Mouse (Mus musculus) urinary bladder, adult 2 months (tissue): ENCODE measurements around the gene AB124611. TPM values are rescaled to one million over a fixed set of nuclear protein-coding genes. Genes with fewer than 3 reads are reported as not detected.
"Not testable (repeated sequence)": the region's sequence is repeated elsewhere in the genome, so short reads cannot be mapped to it uniquely, and the experiment has no call there.

Experiments
- DNase-seq: peaks from one replicate; pipeline ENCODE4 v3.0.0; 2022; ENCODE audit warnings: low spot score
- polyA plus RNA-seq: library from polyadenylated mRNA; depleted of rRNA; stranded (reverse); fragments of >200 nt; gene quantifications from 2 replicates; pipeline ENCODE4 v1.2.3, GENCODE M21; 2012; rRNA removed

The AB124611 gene
- 5.5 and 5.7 TPM in 2 replicates for polyA plus RNA-seq

DNA sequence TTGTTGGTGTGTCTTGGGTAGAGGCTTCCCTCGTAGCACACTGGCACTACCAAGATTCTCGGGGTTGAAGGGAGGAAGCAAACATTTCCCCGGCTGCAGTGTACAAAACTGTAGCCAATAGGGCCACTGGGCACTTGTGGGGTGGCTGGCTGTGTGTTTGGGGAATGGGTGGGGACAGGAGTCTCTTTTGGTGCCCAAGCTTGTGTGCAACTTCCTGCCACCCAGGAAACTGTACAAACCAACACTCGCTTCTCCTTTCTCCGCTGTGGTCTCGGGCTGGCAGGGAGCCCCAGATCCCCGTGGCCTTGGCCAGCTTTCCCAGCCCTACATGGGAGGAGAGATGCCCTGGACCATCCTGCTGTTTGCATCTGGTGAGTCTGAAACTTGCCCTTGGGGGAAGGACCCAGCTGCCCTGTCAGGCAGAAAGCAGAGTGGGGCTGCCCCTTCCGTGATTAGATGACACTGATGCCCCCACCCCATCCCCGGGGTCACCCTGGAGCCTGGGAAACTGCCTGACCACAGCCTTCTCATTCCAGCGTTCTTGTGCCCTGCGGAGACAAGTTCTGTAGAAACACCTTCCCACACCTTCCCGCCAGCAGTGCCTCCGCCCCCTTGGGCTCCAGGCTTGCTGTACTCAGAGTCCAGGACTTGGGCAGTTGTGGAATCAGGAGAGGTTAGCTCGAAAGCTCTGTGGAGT lies at the start of gene AB124611:
AB124611 (plus strand) TSS at position 240 of the 697 bp plus-strand sequence.
- no peak for DNase-seq

DNA sequence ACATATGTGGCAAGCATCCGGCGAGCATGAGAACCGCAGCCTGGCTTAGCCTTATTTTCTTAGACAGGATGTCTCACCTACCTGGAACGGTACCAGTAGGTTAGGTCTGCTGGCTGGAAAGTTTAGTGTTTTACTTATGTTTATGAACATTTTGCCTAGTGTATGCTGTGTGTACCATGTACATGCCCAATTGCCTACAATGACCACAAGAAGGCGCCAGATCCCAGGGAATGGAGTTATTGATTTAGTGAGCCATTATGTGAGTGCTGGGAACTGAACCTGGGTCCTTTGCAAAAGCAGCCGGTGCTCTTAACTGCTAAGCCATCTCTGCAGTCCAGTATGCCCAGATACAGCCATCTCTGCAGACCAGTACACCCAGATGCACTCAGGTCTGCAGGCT lies 48.3 kb upstream of the AB124611 start:
- no peak for DNase-seq

DNA sequence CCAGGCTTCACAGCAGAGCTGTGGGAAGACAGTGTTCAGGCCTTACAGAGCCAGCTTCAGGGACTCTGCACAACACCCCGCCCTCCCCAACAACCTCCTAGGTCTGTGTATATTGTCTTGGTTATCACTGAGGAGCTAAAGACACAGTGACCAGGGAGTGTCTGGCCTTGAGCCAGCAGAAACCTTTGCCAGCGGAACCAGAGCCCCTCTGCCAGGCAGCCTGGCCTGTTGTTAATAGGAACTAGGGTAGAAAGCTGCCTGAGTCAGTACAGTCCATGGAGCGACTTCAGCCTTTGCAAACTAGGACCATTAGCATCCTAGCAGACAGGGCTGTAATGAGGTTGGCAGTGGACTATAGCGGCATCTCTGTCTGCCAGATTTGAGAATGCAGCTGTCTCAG lies 41.9 kb upstream of the AB124611 start:
- no peak for DNase-seq

DNA sequence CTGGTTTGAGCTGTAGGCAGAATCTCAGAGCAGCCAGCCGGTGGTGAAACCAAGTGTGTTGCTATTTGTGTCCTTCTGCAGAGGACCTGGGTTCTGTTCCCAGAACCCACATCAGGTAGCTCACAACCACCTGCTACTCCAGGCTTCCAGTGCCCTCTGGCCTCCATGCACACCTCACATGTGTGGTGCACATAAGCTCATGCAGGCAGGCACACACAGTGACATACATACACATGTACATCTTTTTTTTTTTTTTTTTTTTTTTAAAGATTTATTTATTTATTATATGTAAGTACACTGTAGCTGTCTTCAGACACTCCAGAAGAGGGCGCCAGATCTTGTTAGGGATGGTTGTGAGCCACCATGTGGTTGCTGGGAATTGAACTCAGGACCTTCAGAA lies 37.7 kb upstream of the AB124611 start:
- not testable (repeated sequence) for DNase-seq

DNA sequence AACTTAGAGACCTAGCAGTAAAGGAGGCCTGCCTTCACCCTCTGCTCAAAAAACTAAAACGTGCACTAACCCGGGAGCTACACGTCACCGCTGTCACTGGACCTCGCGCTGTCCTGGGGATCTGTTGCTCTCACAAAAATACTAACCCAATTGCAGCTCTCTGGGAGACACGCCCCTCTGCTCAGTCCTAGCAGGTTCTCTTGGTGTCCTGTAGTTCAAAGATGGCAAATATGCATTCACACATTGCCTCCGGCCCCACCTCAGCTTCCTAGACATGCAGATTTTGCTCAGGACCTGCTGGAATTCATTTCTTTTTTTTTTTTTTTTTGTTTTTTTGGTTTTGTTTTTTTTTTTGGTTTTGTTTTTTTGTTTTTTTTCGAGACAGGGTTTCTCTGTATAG lies 35.3 kb upstream of the AB124611 start:
- DNase-seq = no peak

DNA sequence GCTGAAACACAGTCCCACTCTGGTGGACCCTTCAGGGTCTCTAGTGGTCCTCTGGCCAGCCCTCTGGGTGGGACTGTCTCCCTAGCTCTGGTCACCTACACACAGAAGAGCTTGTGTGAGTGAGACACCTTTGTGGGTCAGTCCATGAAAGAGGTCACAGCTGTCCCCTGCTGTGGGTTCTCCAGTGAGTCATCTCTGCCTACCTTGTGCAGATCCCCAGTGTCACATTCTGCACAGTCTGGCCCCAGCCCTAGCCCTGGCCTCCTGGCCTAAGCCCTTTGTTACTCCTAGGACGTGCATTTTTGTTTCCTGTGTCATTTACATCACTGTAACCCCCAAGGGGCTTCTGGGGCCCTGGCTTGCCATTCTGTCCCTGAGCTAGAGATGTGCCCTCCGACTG lies 32.1 kb upstream of the AB124611 start:
- no peak for DNase-seq

DNA sequence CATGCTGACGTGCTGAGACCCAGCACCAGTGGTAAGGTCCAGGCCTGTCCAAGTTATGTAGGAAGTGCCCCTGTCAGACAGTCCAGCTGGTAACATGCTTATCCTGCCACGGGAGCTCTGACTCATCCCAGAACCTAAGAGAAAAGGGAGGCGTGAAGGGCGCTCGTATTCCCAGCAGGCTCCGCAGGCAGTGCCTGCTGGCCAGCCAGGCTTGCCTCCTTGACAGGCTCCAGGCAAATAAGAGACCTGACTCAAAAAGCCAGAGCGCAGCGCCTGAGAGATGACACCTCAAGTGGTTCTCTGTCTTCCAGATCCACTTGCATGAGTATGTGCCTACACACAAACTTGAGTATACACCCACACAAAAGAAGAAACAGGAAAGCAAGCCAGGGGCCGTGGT lies 31.2 kb upstream of the AB124611 start:
- no peak for DNase-seq

DNA sequence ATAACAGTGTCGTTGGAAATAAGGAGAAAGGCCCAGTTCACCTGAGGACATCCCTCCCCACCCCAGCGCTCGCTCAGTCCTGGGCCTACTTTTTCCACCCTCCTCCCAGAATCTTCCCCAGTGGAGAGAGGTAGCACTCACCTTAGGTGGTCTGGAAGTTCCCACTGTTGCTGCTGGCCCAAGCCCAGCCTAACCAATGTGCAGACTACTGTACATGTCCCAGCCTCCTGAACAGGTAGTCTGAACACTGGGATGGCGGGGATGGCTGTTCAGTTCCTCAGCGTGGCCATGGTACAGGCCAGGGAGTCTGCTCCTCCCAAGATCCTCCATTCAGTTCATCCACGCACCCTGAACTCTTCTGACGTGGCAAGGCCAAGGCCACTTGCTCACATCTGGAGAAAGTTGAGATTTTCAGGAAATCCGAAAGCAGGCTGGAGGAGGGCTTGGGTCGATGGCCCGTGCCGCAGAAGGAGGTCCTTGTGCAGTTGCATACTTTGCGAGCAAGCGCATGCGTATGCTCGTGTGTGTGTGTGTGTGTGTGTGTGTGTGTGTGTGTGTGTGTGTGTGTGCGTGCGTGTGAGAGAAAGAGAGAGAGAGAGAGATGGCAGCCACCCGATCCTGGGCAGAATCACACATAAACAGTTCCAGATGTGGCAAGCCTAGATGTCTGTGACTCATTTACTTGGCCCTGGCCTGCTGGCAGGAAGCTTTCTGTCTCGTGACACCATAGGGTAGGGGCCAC lies 29.5 kb upstream of the AB124611 start:
- DNase-seq = no peak

DNA sequence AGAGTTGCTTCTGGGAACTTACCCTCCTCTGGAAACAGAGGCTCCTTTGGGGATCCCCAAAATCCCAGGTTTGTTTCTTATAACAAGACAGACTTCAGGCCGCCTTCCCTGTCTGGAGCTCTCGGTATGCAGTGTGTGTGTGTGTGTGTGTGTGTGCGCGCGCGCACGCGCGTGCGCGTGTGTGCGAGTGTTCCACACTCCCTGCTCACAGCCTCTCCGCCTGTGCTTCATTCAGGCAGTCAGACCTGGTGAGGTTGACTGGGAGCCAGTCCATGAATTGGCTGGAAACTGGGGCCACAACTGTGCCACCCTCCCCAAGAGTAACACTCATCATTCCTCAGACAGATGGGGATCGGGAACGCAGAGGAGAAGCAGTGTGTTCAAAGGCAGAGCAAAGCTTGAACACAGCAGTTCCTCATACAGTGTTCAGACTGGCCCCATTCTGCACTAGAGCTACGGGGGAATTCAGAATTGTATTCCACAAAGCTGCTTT lies 28.9 kb upstream of the AB124611 start:
- DNase-seq = no peak

DNA sequence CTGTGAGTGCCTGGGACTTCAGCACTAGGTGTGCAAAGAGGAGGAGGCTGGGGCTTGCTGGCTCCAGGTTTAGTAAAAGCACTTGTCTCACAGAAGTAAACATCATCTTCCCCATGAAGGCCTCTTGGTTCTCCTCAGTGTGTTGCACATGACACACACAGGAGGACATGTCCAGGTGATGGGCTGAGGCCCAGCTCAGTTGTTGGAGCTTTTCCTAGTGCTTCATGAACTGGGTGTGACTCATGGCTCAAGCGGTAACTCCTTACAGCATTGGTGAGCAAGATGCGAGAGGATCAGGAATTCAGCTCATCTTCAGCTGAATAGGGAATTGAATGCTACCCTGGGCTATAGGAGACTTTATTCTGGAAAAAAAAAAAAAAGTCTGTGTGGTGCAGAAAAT lies 28.3 kb upstream of the AB124611 start:
- DNase-seq = no peak

DNA sequence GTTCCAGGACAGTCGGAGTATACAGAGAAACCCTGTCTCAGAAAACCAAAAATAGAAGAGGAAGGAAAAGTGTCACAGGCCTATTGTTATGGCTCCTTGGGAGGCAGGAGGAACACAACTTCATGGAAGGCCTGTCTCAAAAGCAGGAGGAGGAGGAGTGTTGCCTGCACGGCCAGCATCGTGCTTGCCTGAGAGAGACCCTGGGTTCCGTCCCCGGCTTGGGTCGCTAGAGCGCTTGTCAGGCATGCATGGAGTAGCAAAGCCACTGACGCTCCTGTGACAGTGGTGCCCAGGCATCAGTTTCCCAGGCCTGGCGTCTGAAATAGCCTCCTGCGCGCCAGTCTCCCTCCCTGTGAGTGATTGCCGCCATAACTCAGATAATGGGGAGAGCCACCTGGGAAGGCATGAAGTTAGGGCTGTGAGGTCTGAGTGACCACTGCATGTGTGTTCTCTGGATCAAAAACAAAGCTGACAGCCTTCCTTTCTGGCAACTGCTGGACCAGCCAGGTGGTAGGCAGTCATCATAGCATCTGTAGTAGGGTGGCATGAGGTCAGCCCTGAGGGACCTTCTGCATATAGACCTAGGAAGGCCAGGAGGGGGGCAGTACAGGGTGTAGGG lies 27.6 kb upstream of the AB124611 start:
- no peak for DNase-seq

DNA sequence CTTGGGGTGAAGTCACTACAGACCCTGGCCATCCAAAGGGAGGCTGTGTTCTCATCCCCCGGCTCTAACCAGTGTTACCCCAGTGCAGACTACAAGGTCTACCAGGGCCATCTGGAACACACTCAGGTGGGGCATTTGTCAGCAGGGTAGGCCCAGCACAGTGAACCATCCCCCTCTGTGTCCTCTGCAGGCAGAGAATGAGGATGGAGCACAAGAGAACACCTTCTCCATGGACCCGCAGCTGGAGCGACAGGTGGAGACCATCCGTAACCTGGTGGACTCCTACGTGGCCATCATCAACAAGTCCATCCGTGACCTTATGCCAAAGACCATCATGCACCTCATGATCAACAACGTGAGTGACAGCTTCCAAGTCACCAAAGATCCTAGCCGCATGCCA lies 22.6 kb upstream of the AB124611 start:
- no peak for DNase-seq

DNA sequence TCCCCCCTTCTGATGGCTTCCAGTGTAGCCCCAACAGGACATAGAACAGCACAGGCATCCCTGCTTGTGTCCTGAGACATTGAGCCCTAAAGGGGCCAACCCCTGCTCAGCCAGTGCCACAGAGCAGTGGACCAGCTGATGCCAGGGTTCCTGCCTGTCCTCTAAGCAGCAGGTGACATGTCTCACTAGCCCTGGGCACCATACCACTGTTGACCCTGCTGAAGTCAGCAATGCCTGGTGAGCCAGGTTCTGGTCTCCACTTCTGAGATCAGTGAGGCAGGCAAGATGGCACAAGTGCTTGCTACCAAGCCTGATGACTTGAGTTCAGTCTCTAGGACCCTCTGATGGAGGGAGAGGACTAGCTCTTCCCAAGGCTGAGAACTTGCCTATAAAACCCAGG lies 20.2 kb upstream of the AB124611 start:
- no peak for DNase-seq

DNA sequence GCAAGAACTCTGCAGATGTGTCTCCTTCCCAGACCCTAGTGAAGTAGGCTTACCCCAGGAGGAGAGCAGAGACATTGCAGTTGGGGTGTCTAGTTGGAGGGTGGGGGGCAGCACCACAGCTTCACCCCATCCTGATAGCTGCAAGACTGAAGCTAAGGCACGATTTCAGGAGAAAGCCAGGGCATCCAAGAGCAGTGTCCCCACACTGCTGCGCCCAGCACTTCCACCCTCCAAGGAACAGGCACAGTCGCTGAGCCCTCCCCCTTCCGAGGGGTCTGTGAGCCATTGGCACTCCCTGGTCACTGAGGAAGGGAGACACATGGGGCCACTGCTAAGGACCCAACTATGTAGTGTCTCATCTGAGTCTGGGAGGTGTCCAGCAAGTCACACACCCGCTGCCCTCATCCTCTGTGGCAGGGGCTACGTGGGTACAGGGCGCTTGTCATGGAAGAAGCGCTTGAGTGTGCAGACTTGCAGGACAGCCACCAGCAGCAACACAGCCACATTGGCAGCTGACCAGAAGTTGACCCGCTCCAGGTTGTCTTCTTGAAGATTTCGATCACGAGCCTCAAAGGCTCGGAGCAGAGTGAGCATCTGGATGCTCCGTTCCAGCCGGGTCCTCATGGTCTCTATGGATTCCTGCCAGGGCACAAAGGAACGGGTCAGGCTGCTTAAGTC lies 18.1 kb upstream of the AB124611 start:
- no peak for DNase-seq

DNA sequence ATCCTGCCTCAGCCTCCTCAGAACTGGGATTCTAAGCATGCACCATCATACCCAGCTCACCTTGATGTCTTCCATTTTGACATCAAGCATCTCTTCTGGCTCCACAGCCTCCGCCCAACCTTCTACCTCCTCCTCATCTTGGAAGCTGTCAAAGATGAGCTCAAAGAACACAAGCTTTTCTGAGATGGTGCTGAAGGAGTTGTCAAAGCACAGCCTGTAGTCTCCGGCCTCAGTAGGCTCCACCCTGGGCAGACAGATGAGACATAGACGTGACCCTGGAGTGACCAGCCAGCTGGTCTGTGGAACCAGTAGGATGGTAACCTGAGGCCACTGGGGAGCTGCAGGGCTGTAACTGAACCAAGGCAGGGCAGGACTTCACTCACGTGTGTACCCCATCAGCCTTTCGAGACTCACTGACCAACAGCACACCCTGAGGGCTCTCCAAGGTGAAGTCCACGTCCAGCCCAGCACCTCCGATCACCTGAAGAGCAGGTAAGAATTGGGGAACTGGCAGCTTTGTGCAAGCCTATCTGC lies 17.0 kb upstream of the AB124611 start:
- no peak for DNase-seq

DNA sequence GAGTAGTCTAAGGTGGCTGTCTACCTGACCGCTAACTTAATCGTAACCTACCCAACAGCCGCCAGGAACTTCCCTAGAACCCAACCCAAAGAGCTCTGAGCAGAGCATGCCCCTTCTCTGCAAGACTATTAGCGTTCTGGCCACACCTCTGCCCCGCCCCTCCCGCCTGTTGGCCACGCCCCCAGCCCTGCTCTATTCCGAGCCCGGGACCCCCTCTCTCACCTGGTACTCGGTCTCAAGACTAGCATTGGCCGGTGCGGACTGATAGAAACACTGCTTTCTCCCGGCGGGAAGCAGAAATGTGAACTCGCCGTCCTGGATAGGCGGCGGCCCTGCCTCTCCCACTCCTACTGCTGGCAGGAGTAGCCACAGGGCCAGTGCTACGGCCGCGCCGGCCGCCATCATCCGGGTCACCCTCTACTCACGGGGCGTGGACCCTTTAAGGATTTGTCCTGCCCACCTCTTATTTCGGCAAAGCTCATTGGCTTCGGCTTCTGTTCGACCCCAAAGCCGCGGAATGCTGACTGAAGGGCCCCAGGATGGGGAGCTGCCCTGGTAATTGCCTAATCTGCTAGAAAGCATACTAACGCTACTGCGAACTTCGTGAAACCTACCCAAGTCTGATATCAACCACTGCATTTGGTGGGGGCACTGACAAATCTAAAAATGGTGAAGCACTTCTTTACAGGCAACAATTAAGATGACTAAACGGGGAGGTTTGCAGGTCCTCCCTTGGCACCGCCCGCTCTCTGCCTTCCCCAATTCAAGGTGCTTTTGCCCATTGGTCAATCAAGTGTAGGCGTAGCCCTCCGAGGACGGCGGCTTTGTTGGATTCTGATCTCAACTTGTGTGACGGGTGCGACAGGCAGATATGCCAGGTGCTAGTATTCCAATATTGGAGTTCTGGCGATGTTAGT lies 15.9 kb upstream of the AB124611 start, which contains the start of gene Tmed1:
Tmed1 (minus strand) TSS at position 481 of the 917 bp plus-strand sequence.
- DNase-seq = peak; percentile 89

DNA sequence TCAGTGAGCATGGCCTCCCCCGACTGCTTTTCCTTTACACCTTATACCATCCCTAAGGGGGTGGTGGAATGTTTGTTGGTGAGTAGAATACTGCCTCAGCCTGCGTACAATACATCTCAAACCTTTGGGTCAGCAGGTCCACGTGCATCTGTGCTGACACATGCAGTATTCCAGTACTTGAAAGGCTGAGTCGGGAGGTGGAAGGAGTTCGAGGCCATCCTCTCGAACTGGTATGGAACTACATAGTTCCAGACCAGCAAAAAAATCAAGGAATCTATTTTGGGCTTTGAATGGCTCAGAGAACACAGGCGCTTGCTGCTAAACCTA lies 15.3 kb upstream of the AB124611 start:
- no peak for DNase-seq

DNA sequence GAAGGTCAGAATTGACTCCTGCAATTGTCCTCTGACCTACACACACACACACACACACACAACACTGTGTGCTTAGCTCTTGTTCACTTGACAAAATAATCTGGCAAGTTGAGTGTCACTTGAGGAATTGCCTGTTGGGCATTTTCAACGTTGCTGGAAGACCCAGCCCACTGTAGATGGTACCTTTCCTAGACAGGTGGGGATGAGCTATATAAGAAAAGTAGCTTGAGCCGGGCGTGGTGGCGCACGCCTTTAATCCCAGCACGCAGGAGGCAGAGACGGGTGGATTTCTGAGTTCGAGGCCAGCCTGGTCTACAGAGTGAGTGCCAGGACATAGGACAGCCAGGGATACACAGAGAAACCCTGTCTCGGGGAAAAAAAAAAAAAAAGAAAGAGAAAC lies 14.9 kb upstream of the AB124611 start:
- DNase-seq = no peak

DNA sequence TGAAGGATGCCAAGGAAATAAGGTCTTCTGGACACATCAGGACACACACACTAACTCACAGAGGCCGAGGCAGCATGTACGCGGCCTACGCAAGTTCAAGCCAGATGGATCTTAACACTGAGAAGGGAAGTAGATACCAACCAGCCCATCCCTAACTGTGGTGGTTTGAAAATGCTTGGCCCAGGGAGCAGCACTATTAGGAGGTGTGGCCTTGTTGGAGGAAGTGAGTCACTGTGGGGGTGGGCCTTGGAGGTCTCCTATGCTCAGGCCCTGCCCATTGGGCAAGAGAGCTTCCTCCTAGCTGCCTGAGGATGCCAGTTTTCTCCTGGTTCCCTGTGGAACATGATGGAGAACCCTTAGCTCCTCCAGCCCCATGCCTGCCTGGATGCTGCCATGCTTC lies 12.5 kb upstream of the AB124611 start:
- no peak for DNase-seq

DNA sequence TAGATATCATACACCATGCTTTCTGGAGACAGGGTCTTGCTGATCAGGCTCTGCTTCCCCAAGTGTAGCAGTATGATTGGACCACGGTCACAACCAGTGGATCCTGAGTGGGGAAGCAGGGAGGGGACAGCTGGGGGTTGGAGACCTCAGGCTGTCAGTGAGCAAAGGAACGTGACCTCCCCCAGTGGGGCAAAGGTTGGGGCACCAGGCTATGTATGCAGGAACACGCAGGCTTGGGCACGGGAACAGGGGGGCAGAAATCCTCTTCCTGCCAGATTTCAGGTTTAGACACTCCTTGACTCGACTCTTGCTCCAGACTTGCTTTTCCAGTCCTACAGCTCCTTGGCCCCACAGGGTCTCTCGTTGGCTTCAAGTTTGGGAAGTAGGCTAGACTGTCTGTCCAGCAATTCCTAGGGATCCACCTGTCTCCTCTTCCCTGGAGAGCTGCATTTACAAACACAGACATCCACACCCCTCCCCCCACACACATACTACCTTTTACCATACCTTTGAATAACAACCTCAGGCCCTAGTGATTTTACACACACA lies 8.0 kb upstream of the AB124611 start:
- DNase-seq = no peak

DNA sequence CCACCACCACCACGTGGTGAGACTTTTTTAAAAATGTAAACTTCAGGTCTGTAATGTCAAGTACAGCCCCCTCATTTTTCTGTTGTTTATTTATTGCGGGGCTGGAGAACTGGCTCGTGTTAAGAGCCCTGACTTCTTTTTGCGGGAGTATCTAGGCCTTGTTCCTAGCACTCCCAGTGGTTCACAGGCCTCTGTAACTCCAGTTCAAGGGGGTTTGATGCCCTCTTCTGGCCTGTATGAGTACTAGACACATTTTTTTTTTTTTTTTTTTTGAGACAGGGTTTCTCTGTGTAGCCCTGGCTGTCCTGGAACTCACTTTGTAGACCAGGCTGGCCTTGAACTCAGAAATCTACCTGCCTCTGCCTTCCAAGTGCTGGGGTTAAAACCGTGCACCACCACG lies 7.3 kb upstream of the AB124611 start:
- not testable (repeated sequence) for DNase-seq
